Mouse (Mus musculus) regulatory T cell (primary cell): ENCODE data around the gene Erp27.

ENCODE experiments used
- in situ Hi-C: fragments of 300-600 bp; cut with MboI, MseI; formaldehyde crosslinking; loops from one replicate; pipeline ENCODE4 v1.15.1; 2025; ENCODE audit warnings: high pct_unique_total_duplicates

Erp27 gene

GRCm38 (mm10) chr6:136910247-136910890 is 11.6 kb downstream of the Erp27 start:
- in situ Hi-C loops, result no loop called here

- in situ Hi-C loops, result loop anchor here (10.0 kb wide), 1 partner anchor 1412 kb away; no protein-coding TSS in a partner anchor
Observed at GRCm38 (mm10) chr6:136906937-136907293, 15.1 kb downstream of the Erp27 start.

- in situ Hi-C loops, result loop anchor here (10.0 kb wide), 1 partner anchor 1412 kb away; no protein-coding TSS in a partner anchor
Observed at GRCm38 (mm10) chr6:136906283-136906936, 15.6 kb downstream of the Erp27 start.

- in situ Hi-C loops, result loop anchor here (10.0 kb wide), 1 partner anchor 1409 kb away; no protein-coding TSS in a partner anchor
Observed at GRCm38 (mm10) chr6:136903885-136904470, 18.0 kb downstream of the Erp27 start.

GRCm38 (mm10) chr6:136902527-136902926 is 19.5 kb downstream of the Erp27 start:
- in situ Hi-C loops, result loop anchor here (10.0 kb wide), 1 partner anchor 1408 kb away; no protein-coding TSS in a partner anchor

- in situ Hi-C loops, result loop anchor here (10.0 kb wide), 1 partner anchor 1406 kb away; no protein-coding TSS in a partner anchor
Observed at GRCm38 (mm10) chr6:136901010-136901409, 21.0 kb downstream of the Erp27 start.

GRCm38 (mm10) chr6:136900369-136901009 is 21.5 kb downstream of the Erp27 start:
- in situ Hi-C loops, result loop anchor here (10.0 kb wide), 1 partner anchor 1406 kb away; no protein-coding TSS in a partner anchor

- in situ Hi-C loops, result no loop called here
Observed at GRCm38 (mm10) chr6:136898954-136899353, 23.0 kb downstream of the Erp27 start.

- in situ Hi-C loops, result no loop called here
Observed at GRCm38 (mm10) chr6:136898222-136898621, 23.8 kb downstream of the Erp27 start.

- in situ Hi-C loops, result no loop called here
Observed at GRCm38 (mm10) chr6:136897789-136898188, 24.2 kb downstream of the Erp27 start.

GRCm38 (mm10) chr6:136894532-136895339 is 27.2 kb downstream of the Erp27 start:
- in situ Hi-C loops, result no loop called here

GRCm38 (mm10) chr6:136892002-136892401 is 30.0 kb downstream of the Erp27 start:
- in situ Hi-C loops, result no loop called here

GRCm38 (mm10) chr6:136889554-136889953 is 32.4 kb downstream of the Erp27 start:
- in situ Hi-C loops, result loop anchor here (10.0 kb wide), 1 partner anchor 695 kb away; no protein-coding TSS in a partner anchor

- in situ Hi-C loops, result loop anchor here (10.0 kb wide), 1 partner anchor 694 kb away; no protein-coding TSS in a partner anchor
Observed at GRCm38 (mm10) chr6:136889067-136889466, 32.9 kb downstream of the Erp27 start.

GRCm38 (mm10) chr6:136887854-136888253 is 34.1 kb downstream of the Erp27 start:
- in situ Hi-C loops, result loop anchor here (10.0 kb wide), 1 partner anchor 693 kb away; no protein-coding TSS in a partner anchor

GRCm38 (mm10) chr6:136884766-136885165 is 37.2 kb downstream of the Erp27 start:
- in situ Hi-C loops, result loop anchor here (10.0 kb wide), 1 partner anchor 690 kb away; no protein-coding TSS in a partner anchor

GRCm38 (mm10) chr6:136883961-136884360 is 38.0 kb downstream of the Erp27 start:
- in situ Hi-C loops, result loop anchor here (10.0 kb wide), 1 partner anchor 689 kb away; no protein-coding TSS in a partner anchor

- in situ Hi-C loops, result loop anchor here (10.0 kb wide), 1 partner anchor 689 kb away; no protein-coding TSS in a partner anchor
Observed at GRCm38 (mm10) chr6:136883431-136883915, 38.5 kb downstream of the Erp27 start.

GRCm38 (mm10) chr6:136881678-136882077 is 40.3 kb downstream of the Erp27 start:
- in situ Hi-C loops, result loop anchor here (10.0 kb wide), 1 partner anchor 687 kb away; no protein-coding TSS in a partner anchor

GRCm38 (mm10) chr6:136875670-136876069 is 46.3 kb downstream of the Erp27 start, which contains the start of gene Mgp:
Mgp (minus strand) TSS chr6:136875823.
- in situ Hi-C loops, result no loop called here
